Mouse (Mus musculus) embryonic fibroblast, embryonic 13.5 days (primary cell): ENCODE data around the gene Ablim2.

Experiments used
- CTCF ChIP-seq: IDR thresholded peaks from 2 replicates; pipeline ENCODE4 v1.5.1; 2011; ENCODE audit warnings: mild to moderate bottlenecking, control low read depth, low read length, moderate library complexity, borderline replicate concordance; ENCODE audit not compliant: insufficient read depth
- POLR2A ChIP-seq: IDR thresholded peaks from 2 replicates; pipeline ENCODE4 v1.6.1; 2011; ENCODE audit warnings: low read depth, mild to moderate bottlenecking, control low read depth, low read length, moderate library complexity

DNA sequence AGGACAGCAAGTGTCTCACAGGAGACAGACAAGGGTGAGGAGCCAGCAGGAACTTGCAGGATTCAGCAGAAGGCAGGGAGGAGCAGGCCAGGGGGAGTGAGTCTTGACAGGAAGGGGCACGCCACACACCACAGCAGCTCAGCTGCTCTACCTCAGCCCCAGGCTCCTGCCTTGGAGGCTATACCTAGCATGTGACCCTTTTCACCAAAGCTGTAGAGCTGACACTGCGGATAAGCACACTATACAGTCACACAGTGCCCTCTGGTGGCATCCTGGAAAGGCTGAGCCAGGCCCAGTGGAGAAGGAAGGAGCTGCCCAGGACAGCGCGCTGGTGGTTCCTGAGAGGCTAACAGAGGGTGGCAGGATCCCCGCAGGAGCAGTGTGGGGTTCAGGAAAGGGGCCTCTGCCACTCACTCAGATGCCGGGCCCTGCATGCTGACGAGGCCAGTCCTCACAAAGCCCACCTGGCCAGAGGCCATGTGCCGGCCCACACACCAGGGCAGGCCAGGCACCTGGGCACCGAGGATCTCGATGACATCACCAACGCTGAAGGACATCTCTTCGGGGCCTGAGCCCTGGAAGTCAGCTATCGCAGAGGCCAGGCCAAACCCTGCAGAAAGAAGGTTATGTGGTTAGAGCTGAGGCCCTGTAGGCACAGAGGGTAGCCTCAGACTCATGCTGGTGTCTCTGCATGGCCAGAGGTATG, 43.9 kb upstream of the Ablim2 start:
- TF ChIP-seq CTCF (peak; percentile 95), POLR2A (no peak)
